Mouse (Mus musculus) heart, embryonic 10.5 days (tissue): ENCODE results near the gene Scyl1. TPM values are rescaled to one million over a fixed set of nuclear protein-coding genes. Genes with fewer than 3 reads are reported as not detected.
"Not testable (repeated sequence)": the region's sequence is repeated elsewhere in the genome, so short reads cannot be mapped to it uniquely, and the experiment has no call there.

ENCODE experiments used
- DNase-seq: peaks from one replicate; pipeline ENCODE4 v3.0.0-alpha.2; 2017; ENCODE audit warnings: low spot score
- H3K27ac ChIP-seq: fragments of 300-500 bp; sonication (generic); 2 replicates; pipeline ENCODE4 v1.5.1; 2016; ENCODE audit warnings: mild to moderate bottlenecking
- H3K27me3 ChIP-seq: fragments of 300-500 bp; sonication (generic); 2 replicates; pipeline ENCODE4 v1.6.1; 2016; ENCODE audit warnings: mild to moderate bottlenecking; ENCODE audit not compliant: poor library complexity, insufficient read depth, severe bottlenecking
- H3K36me3 ChIP-seq: fragments of 300-500 bp; sonication (generic); 2 replicates; pipeline ENCODE4 v1.6.1; 2016; ENCODE audit warnings: mild to moderate bottlenecking, moderate library complexity
- H3K4me1 ChIP-seq: fragments of 300-500 bp; sonication (generic); 2 replicates; pipeline ENCODE4 v1.6.1; 2016; ENCODE audit warnings: mild to moderate bottlenecking
- H3K4me3 ChIP-seq: fragments of 300-500 bp; sonication (generic); 2 replicates; pipeline ENCODE4 v1.5.1; 2016; ENCODE audit warnings: mild to moderate bottlenecking, moderate library complexity
- H3K9me3 ChIP-seq: fragments of 300-500 bp; sonication (generic); 2 replicates; pipeline ENCODE4 v1.6.1; 2016; ENCODE audit warnings: mild to moderate bottlenecking, moderate library complexity
- WGBS: fragments of 180-500 bp; shearing (Covaris S2); methylation state at CpG from one replicate; pipeline ENCODE4 v1.1.7; 2016; 5-methylcytosine and 5-hydroxymethylcytosine counted together
- polyA plus RNA-seq: library from polyadenylated mRNA; unstranded; fragments of >200 nt; fragmentation: Nextera tagmentation; extraction: Ambion mirVana; gene quantifications from 2 replicates; pipeline ENCODE4 v1.2.1, GENCODE M21; 2016

The Scyl1 gene
- 74.4 and 75.2 TPM in 2 replicates for polyA plus RNA-seq

GRCm38 (mm10) chr19:5770925-5771860 lies at the start of gene Scyl1:
Gene Scyl1, minus strand, starts transcription at chr19:5771419.
- under 1% methylated on average over 64 of the region's 64 CpGs for WGBS
- H3K27ac ChIP-seq = peak within 1 kb of the TSS; percentile 96
- H3K27me3 ChIP-seq = no peaks in the 10 kb centered on the region
- H3K9me3 ChIP-seq = no peaks in the 10 kb centered on the region
- peak; percentile 97 for DNase-seq
- H3K36me3 ChIP-seq = peaks cover 38% of the 10 kb centered on the region
- H3K4me1 ChIP-seq = peaks cover 20% of the 10 kb centered on the region
- H3K4me3 ChIP-seq = peak within 1 kb of the TSS; percentile 88

DNA sequence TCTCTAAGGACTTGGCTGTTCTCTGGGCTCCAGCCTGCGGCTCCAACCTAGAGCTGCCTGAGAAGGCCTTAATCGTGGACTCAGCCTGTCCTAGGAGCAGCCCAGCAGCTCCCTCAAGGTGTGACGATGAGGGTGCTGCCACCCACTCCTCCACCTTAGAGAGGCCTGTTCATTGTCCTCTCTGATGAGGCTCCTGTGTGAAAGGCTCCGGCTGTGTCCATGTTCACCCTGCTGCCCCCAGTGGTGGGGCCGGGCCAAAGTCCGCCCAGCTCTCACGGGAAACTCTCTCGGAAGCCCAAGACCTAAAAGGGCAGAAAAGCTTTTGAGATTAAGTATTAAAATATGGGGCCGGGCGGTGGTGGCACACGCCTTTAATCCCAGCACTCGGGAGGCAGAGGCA lies 48.3 kb upstream of the Scyl1 start:
- Histone ChIP-seq H3K27ac (peak overlapping the region; percentile 94), H3K9me3 (no peaks in the 10 kb centered on the region), H3K4me3 (peak overlapping the region; percentile 5; the same call in 1 of the 2 replicates), H3K4me1 (peaks cover 64% of the 10 kb centered on the region), H3K27me3 (no peaks in the 10 kb centered on the region), H3K36me3 (no peaks in the 10 kb centered on the region)
- WGBS = 46% methylated on average over 12 of the region's 12 CpGs
- DNase-seq = no peak

DNA sequence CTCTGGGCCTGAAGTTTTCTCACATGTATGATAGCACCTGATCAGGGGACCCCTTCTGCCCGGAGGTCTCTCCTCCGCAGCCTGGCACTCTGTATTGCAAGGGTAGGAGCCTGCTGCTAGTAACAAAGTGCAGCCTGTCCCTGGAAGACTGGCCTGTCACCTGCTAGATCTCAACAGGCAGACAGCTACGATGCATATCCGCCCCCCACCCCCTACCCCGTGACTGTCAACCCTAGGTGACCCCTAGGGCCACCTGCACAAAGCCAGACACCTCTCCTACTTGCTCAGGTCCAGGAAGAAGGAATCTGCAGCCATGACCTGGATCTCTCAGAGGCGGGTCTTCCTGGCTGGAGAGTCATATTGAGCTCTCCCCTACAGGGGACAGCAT lies 47.4 kb upstream of the Scyl1 start:
- H3K27ac ChIP-seq = peak overlapping the region; percentile 94
- 65% methylated on average over 6 of the region's 6 CpGs for WGBS

DNA sequence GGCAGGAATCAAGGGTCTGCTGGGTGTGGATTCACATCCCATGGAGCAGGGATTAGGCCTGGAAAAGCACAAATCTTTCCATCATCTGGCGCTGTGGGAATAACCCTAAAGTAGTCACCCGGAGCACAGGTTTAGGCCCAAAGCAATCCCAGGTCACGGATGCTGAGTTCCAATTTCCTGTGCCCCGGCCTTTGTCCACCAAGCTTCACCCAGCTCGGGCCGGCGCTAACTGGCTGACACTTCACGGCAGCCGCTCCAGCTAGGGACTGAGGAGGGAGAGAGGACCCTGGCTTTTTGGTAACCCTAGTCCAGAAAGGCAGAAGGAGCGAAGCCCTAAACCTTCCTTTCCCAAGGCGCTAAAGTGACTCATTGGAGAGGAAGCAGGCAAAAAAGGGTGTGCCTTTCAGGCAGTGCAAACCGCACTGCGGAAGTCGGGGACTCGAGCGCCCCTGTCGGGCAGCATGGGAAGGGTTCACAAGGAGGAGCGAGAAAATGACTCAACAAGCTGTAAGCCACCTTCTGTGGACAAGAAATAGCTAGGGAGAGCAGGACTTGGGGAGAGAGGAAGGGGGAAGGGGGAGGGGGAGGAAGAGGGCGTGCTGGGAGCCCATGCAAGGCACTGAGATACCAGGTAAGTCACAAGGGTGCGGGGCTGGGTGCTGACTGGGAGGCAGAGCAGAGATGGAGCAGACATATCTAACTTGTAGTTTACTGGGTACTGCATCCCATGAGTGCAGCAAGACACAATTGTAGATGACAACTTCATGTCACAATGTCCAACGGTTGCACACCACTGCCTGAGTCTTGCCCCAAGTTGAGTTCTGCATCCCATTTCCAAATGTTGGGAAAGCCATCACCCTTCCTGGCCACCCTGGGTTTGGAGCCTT lies 46.7 kb upstream of the Scyl1 start:
- 21% methylated on average over 21 of the region's 21 CpGs for WGBS
- Histone ChIP-seq H3K4me3 (peak overlapping the region; percentile 47), H3K4me1 (peaks cover 56% of the 10 kb centered on the region)

More for the DNA sequence above, 47.4 kb upstream of the Scyl1 start:
- H3K4me1 ChIP-seq = peaks cover 60% of the 10 kb centered on the region
- no peak overlapping the region; the same call in 1 of the 2 replicates for H3K4me3 ChIP-seq
- DNase-seq = no peak
- H3K36me3 ChIP-seq = no peaks in the 10 kb centered on the region
- no peaks in the 10 kb centered on the region for H3K9me3 ChIP-seq
- no peaks in the 10 kb centered on the region for H3K27me3 ChIP-seq

GRCm38 (mm10) chr19:5815928-5816327 lies 44.7 kb upstream of the Scyl1 start:
- H3K27ac ChIP-seq = peak overlapping the region; percentile 19; the same call in 1 of the 2 replicates
- peaks cover 61% of the 10 kb centered on the region for H3K4me1 ChIP-seq

More for the DNA sequence above, 46.7 kb upstream of the Scyl1 start:
- no peaks in the 10 kb centered on the region for H3K27me3 ChIP-seq
- DNase-seq = peak; percentile 95
- H3K27ac ChIP-seq = peak overlapping the region; percentile 94
- H3K36me3 ChIP-seq = no peaks in the 10 kb centered on the region
- H3K9me3 ChIP-seq = no peaks in the 10 kb centered on the region

GRCm38 (mm10) chr19:5815010-5815409 lies 43.8 kb upstream of the Scyl1 start:
- Histone ChIP-seq H3K27ac (no peak overlapping the region), H3K9me3 (no peaks in the 10 kb centered on the region), H3K4me3 (no peak overlapping the region), H3K36me3 (no peaks in the 10 kb centered on the region), H3K27me3 (no peaks in the 10 kb centered on the region), H3K4me1 (peaks cover 70% of the 10 kb centered on the region)
- 89% methylated on average over 7 of the region's 7 CpGs for WGBS
- DNase-seq = no peak

More at GRCm38 (mm10) chr19:5815928-5816327, 44.7 kb upstream of the Scyl1 start:
- Histone ChIP-seq H3K9me3 (no peaks in the 10 kb centered on the region), H3K27me3 (no peaks in the 10 kb centered on the region), H3K4me3 (no peak overlapping the region), H3K36me3 (no peaks in the 10 kb centered on the region)
- WGBS = 52% methylated on average over 4 of the region's 4 CpGs
- DNase-seq = no peak

DNA sequence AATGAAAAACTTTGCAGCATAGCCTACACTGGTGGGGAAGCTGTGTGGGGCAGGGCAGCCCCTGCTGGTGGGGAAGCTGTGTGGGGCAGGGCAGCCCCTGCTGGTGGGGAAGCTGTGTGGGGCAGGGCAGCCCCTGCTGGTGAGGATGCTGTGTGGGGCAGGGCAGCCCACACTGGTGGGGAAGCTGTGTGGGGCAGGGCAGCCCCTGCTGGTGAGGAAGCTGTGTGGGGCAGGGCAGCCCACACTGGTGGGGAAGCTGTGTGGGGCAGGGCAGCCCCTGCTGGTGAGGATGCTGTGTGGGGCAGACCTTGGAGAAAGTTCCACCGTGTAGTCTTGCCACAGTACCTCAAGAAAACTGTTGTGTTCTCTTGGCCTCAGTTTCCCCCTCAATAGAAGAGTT lies 42.8 kb upstream of the Scyl1 start:
- Histone ChIP-seq H3K4me1 (peaks cover 74% of the 10 kb centered on the region), H3K27ac (peak overlapping the region; percentile 92; the same call in 1 of the 2 replicates)
- H3K36me3 ChIP-seq, DNase-seq, H3K9me3 ChIP-seq, H3K4me3 ChIP-seq, H3K27me3 ChIP-seq: not testable (repeated sequence)
- WGBS = 41% methylated on average over 1 of the region's 1 CpGs

GRCm38 (mm10) chr19:5813567-5813966 lies 42.3 kb upstream of the Scyl1 start:
- Histone ChIP-seq H3K27me3 (no peaks in the 10 kb centered on the region), H3K36me3 (no peaks in the 10 kb centered on the region), H3K4me1 (peaks cover 74% of the 10 kb centered on the region), H3K4me3 (no peak overlapping the region), H3K27ac (peak overlapping the region; percentile 92), H3K9me3 (no peaks in the 10 kb centered on the region)
- DNase-seq = no peak
- 86% methylated on average over 3 of the region's 3 CpGs for WGBS

GRCm38 (mm10) chr19:5811771-5812504 lies 40.7 kb upstream of the Scyl1 start:
- WGBS = 29% methylated on average over 7 of the region's 7 CpGs
- H3K27ac ChIP-seq = peak overlapping the region; percentile 92
- no peaks in the 10 kb centered on the region for H3K36me3 ChIP-seq
- H3K4me1 ChIP-seq = peaks cover 78% of the 10 kb centered on the region
- no peaks in the 10 kb centered on the region for H3K27me3 ChIP-seq
- peak; percentile 95 for DNase-seq
- no peaks in the 10 kb centered on the region for H3K9me3 ChIP-seq
- H3K4me3 ChIP-seq = peak overlapping the region; percentile 39

DNA sequence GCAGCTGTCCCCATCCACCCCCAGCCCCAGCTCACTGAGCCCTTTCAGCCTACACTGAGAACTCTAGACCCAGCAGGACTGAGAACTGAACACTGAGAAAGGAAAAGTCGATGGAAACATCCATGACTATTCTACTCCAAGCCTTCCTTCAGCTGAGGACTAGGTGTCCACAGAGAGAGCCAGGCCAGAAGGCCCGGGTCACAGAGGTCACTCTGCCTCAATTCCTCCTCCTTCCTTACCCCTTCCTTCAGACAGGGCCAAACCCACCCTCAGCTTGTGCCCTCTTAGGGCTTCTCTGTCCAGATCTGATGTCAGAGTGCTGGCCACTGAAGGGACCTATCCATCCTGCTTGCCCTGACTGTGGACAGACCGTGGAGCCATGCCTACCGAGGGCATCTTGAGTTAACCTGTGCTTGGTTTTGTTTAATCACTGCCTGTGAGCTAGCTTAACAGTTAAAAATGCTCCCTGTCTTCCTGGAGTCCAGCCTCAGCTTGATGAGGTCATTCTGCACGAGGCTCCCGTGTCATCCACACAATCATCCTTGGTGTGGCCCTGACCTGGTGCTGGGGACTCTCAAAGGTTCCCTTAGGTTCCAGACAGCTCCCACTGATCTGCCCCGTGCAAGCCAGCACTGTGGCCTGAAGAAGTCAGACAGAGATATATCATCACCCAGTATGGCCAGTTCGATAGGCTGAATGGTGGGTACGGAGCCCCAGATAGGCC lies 39.8 kb upstream of the Scyl1 start:
- peaks cover 83% of the 10 kb centered on the region for H3K4me1 ChIP-seq
- 62% methylated on average over 9 of the region's 9 CpGs for WGBS
- H3K9me3 ChIP-seq = no peaks in the 10 kb centered on the region

GRCm38 (mm10) chr19:5810103-5810839 lies 39.1 kb upstream of the Scyl1 start:
- Histone ChIP-seq H3K4me3 (peak overlapping the region; percentile 39), H3K9me3 (no peaks in the 10 kb centered on the region), H3K27ac (peak overlapping the region; percentile 92), H3K4me1 (peaks cover 83% of the 10 kb centered on the region), H3K27me3 (no peaks in the 10 kb centered on the region), H3K36me3 (no peaks in the 10 kb centered on the region)
- 15% methylated on average over 11 of the region's 11 CpGs for WGBS
- peak; percentile 90 for DNase-seq

More for the DNA sequence above, 39.8 kb upstream of the Scyl1 start:
- no peaks in the 10 kb centered on the region for H3K27me3 ChIP-seq
- no peak for DNase-seq
- no peaks in the 10 kb centered on the region for H3K36me3 ChIP-seq
- H3K27ac ChIP-seq = peak overlapping the region; percentile 92
- peak overlapping the region; percentile 39 for H3K4me3 ChIP-seq
